Mouse (Mus musculus) CH12.LX (cell line): ENCODE measurements at regions not wholly inside any gene's neighbourhood (a gene's known extent, or its start where the extent isn't known, plus 50 kb on each side); places are given as distances from the start of the nearest gene placed in this dataset.

Source experiments
- DNase-seq: peaks from one replicate; pipeline ENCODE4 v3.0.0-alpha.2; 2013; ENCODE audit errors: extremely low read depth
- H3K27ac ChIP-seq: 2 replicates; pipeline ENCODE4 v1.5.1; 2012; ENCODE audit warnings: low read depth, mild to moderate bottlenecking, control low read depth, moderate library complexity; ENCODE audit not compliant: insufficient read depth
- H3K27me3 ChIP-seq: replicated peaks from 2 replicates; pipeline ENCODE3; 2012; ENCODE audit warnings: inconsistent platforms
- H3K36me3 ChIP-seq, 2 experiments: replicated peaks in 1 of 2; 2 replicates each; pipeline versions ENCODE3 to v1.6.1; 2012; ENCODE audit warnings: inconsistent platforms in 1 of 2, low read length in 1 of 2, mild to moderate bottlenecking in 1 of 2, mixed read lengths in 1 of 2, moderate library complexity in 1 of 2; ENCODE audit not compliant: control insufficient read depth in 1 of 2, insufficient read depth in 1 of 2
- H3K4me1 ChIP-seq, 2 experiments: 2 replicates each; pipeline ENCODE4 v1.6.1; 2012; ENCODE audit warnings: inconsistent platforms in 1 of 2, moderate library complexity in 1 of 2; ENCODE audit not compliant: insufficient read depth in 2 of 2, control insufficient read depth in 1 of 2
- H3K4me2 ChIP-seq: 2 replicates; pipeline ENCODE4 v1.6.1; 2012; ENCODE audit warnings: low read depth, mild to moderate bottlenecking, control low read depth; ENCODE audit not compliant: poor library complexity, insufficient read depth, severe bottlenecking
- H3K4me3 ChIP-seq, 3 experiments: fragments of 150-350 bp in 1 of 3; sonication (generic) in 1 of 3; replicated peaks in 1 of 3; 2 replicates each; pipeline versions ENCODE3 to v1.5.1; 2011 to 2012; ENCODE audit warnings: low read depth in 2 of 3, low read length in 2 of 3, mild to moderate bottlenecking in 2 of 3, moderate library complexity in 2 of 3, control low read depth in 1 of 3, improper control_type of control experiment in 1 of 3, inconsistent platforms in 1 of 3, mixed read lengths in 1 of 3; ENCODE audit not compliant: poor library complexity in 1 of 3
- H3K79me2 ChIP-seq: replicated peaks from 2 replicates; pipeline ENCODE4 v1.6.1; 2012; ENCODE audit warnings: mild to moderate bottlenecking, moderate library complexity; ENCODE audit not compliant: control insufficient read depth, poor library complexity, insufficient read depth, severe bottlenecking; ENCODE audit errors: extremely low read depth
- H3K9ac ChIP-seq: 2 replicates; pipeline ENCODE4 v1.6.1; 2012; ENCODE audit warnings: low read depth, mild to moderate bottlenecking, control low read depth, moderate library complexity; ENCODE audit not compliant: insufficient read depth
- H3K9me3 ChIP-seq: replicated peaks from 2 replicates; pipeline ENCODE3; 2012; ENCODE audit warnings: low read length, inconsistent platforms, mixed read lengths
- BHLHE40 ChIP-seq: IDR thresholded peaks from 2 replicates; pipeline ENCODE4 v1.6.1; 2011; ENCODE audit warnings: mild to moderate bottlenecking, low read depth, low read length, improper control_type of control experiment
- CTCF ChIP-seq, 2 experiments: IDR thresholded peaks in 1 of 2; conservative IDR thresholded peaks in 1 of 2; 2 replicates each; pipeline ENCODE4 v1.5.1; 2011 to 2012; ENCODE audit warnings: low read depth in 2 of 2, low read length in 2 of 2, improper control_type of control experiment in 1 of 2, inconsistent platforms in 1 of 2, mild to moderate bottlenecking in 1 of 2, moderate library complexity in 1 of 2
- ELF1 ChIP-seq: IDR thresholded peaks from 2 replicates; pipeline ENCODE4 v1.6.1; 2014; ENCODE audit warnings: low read depth, mild to moderate bottlenecking, inconsistent platforms, low read length, improper control_type of control experiment
- EP300 ChIP-seq: IDR thresholded peaks from 2 replicates; pipeline ENCODE4 v1.6.1; 2011; ENCODE audit warnings: low read length, improper control_type of control experiment
- ETS1 ChIP-seq: conservative IDR thresholded peaks from 2 replicates; pipeline ENCODE4 v1.6.1; 2012; ENCODE audit warnings: low read depth, mild to moderate bottlenecking, inconsistent platforms, low read length, improper control_type of control experiment, moderate library complexity
- GABPA ChIP-seq: IDR thresholded peaks from 2 replicates; pipeline ENCODE4 v1.6.1; 2012; ENCODE audit warnings: low read depth, low read length, improper control_type of control experiment, inconsistent platforms; ENCODE audit not compliant: insufficient replicate concordance
- HCFC1 ChIP-seq: IDR thresholded peaks from 2 replicates; pipeline ENCODE4 v1.6.1; 2012; ENCODE audit warnings: low read depth, mild to moderate bottlenecking, inconsistent platforms, low read length, improper control_type of control experiment
- IRF4 ChIP-seq: IDR thresholded peaks from 2 replicates; pipeline ENCODE4 v1.6.1; 2014; ENCODE audit warnings: low read depth, mild to moderate bottlenecking, inconsistent platforms, low read length, improper control_type of control experiment
- JUN ChIP-seq: IDR thresholded peaks from 2 replicates; pipeline ENCODE4 v1.6.1; 2011; ENCODE audit warnings: low read depth, mild to moderate bottlenecking, low read length, improper control_type of control experiment, moderate library complexity; ENCODE audit not compliant: insufficient read depth
- JUND ChIP-seq: conservative IDR thresholded peaks from 2 replicates; pipeline ENCODE4 v1.6.1; 2011; ENCODE audit warnings: low read depth, low read length, improper control_type of control experiment
- MXI1 ChIP-seq: IDR thresholded peaks from 2 replicates; pipeline ENCODE4 v1.6.1; 2011; ENCODE audit warnings: mild to moderate bottlenecking, low read depth, low read length, improper control_type of control experiment
- MYC ChIP-seq: IDR thresholded peaks from 2 replicates; pipeline ENCODE4 v1.6.1; 2011; ENCODE audit warnings: low read depth, mild to moderate bottlenecking, improper control_type of control experiment, low read length
- NELFE ChIP-seq: IDR thresholded peaks from 2 replicates; pipeline ENCODE4 v1.6.1; 2011; ENCODE audit warnings: low read depth, low read length, improper control_type of control experiment
- NRF1 ChIP-seq: IDR thresholded peaks from 2 replicates; pipeline ENCODE4 v1.6.1; 2014; ENCODE audit warnings: low read depth, mild to moderate bottlenecking, inconsistent platforms, low read length, improper control_type of control experiment, moderate library complexity
- POLR2A ChIP-seq: IDR thresholded peaks from 2 replicates; pipeline ENCODE4 v1.6.1; 2011; ENCODE audit warnings: low read depth, mild to moderate bottlenecking, improper control_type of control experiment, low read length
- POLR2AphosphoS2 ChIP-seq: IDR thresholded peaks from 2 replicates; pipeline ENCODE4 v1.6.1; 2011; ENCODE audit warnings: low read depth, low read length, improper control_type of control experiment
- RAD21 ChIP-seq: IDR thresholded peaks from 2 replicates; pipeline ENCODE4 v1.6.1; 2011; ENCODE audit warnings: low read depth, mild to moderate bottlenecking, low read length, improper control_type of control experiment, moderate library complexity
- SMC3 ChIP-seq: IDR thresholded peaks from 2 replicates; pipeline ENCODE4 v1.6.1; 2011; ENCODE audit warnings: low read depth, low read length, improper control_type of control experiment
- TBP ChIP-seq: conservative IDR thresholded peaks from 2 replicates; pipeline ENCODE4 v1.6.1; 2011; ENCODE audit warnings: low read depth, low read length, improper control_type of control experiment
- TCF12 ChIP-seq: IDR thresholded peaks from 2 replicates; pipeline ENCODE4 v1.6.1; 2014; ENCODE audit warnings: low read depth, mild to moderate bottlenecking, inconsistent platforms, low read length, improper control_type of control experiment
- UBTF ChIP-seq: IDR thresholded peaks from 2 replicates; pipeline ENCODE4 v1.6.1; 2012; ENCODE audit warnings: low read depth, mild to moderate bottlenecking, inconsistent platforms, low read length, improper control_type of control experiment, moderate library complexity
- USF1 ChIP-seq: IDR thresholded peaks from 2 replicates; pipeline ENCODE4 v1.6.1; 2014; ENCODE audit warnings: low read depth, mild to moderate bottlenecking, inconsistent platforms, low read length, improper control_type of control experiment
- USF2 ChIP-seq: conservative IDR thresholded peaks from 2 replicates; pipeline ENCODE4 v1.6.1; 2011; ENCODE audit warnings: low read depth, low read length, improper control_type of control experiment
- ZC3H11A ChIP-seq: IDR thresholded peaks from 2 replicates; pipeline ENCODE4 v1.6.1; 2012; ENCODE audit warnings: low read depth, mild to moderate bottlenecking, inconsistent platforms, low read length, improper control_type of control experiment
- ZMIZ1 ChIP-seq: IDR thresholded peaks from 2 replicates; pipeline ENCODE4 v1.6.1; 2012; ENCODE audit warnings: low read depth, mild to moderate bottlenecking, inconsistent platforms, low read length, improper control_type of control experiment
- ZNF384 ChIP-seq: IDR thresholded peaks from 2 replicates; pipeline ENCODE4 v1.6.1; 2012; ENCODE audit warnings: low read depth, low read length, improper control_type of control experiment, inconsistent platforms
- dilution Hi-C: fragments of 300-500 bp; cut with MboI; formaldehyde crosslinking; loops from 2 replicates; pipeline ENCODE4 v1.14.3; 2020; ENCODE audit warnings: low sequenced_read_pairs; ENCODE audit not compliant: extremely low pct_unique_long_range_greater_than_20kb, extremely low pct_ligation_motif_present
- in situ Hi-C: fragments of 300-500 bp; cut with MboI; formaldehyde crosslinking; loops from 3 replicates; pipeline ENCODE4 v1.14.3; 2019; ENCODE audit warnings: low sequenced_read_pairs, low pct_ligation_motif_present, low pct_unique_long_range_greater_than_20kb, mixed read lengths

- Histone ChIP-seq H3K4me2 (no peak overlapping the region), H3K9me3 (no peaks in the 10 kb centered on the region), H3K27me3 (no peaks in the 10 kb centered on the region), H3K36me3 (no peaks in the 10 kb centered on the region)
- in situ Hi-C loops (loop anchor here (25.0 kb wide), 1 partner anchor 190 kb away; no protein-coding TSS in a partner anchor), dilution Hi-C loops (no loop called here)
- no peak for DNase-seq
- TF ChIP-seq USF2, result no peak
- no peak for TF ChIP-seq ZC3H11A
- no peak for TF ChIP-seq NRF1
- TF ChIP-seq TCF12, result no peak
- TF ChIP-seq IRF4, result no peak
- no peak for TF ChIP-seq UBTF
- TF ChIP-seq GABPA, result no peak
- no peak for TF ChIP-seq BHLHE40
- TF ChIP-seq SMC3, result no peak
- TF ChIP-seq MXI1, result no peak
- no peak for TF ChIP-seq MYC
- no peak for TF ChIP-seq HCFC1
- TF ChIP-seq ELF1, result no peak
- no peak for TF ChIP-seq RAD21
- no peak for TF ChIP-seq POLR2AphosphoS2
- TF ChIP-seq USF1, result no peak
- TF ChIP-seq, all 38 proteins: peak for 0
- Histone ChIP-seq H3K4me3 (no peak overlapping the region), H3K27ac (no peak overlapping the region), H3K9ac (no peak overlapping the region), H3K4me1 (peaks cover 8 to 33% of the 10 kb centered on the region in 2 experiments), H3K79me2 (no peaks in the 10 kb centered on the region)
Observed at GRCm38 (mm10) chr3:102676946-102677534, 57.3 kb upstream of the Tspan2 start.

DNA sequence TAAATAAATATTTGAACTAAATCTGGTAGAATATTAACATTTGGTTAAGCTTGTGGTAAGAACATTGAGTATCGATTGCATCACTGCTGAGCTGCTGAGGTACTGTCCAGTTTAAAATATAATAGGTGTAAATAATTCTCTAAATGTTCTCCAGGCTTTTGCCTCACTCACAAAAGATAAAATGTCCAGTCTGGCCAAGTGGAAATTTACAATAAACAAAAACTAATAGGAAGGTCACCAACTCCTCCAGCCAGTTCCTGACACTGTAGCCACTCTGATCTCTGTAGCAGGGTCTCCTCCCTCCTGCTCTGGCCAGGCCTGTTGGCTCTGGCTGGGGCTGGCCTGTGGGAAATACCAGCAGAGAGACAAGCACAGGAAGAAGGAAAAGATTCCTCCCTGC, 55.8 kb upstream of the Tspan2 start:
- no peak overlapping the region for H3K27ac ChIP-seq
- no peaks in the 10 kb centered on the region for H3K27me3 ChIP-seq
- no peaks in the 10 kb centered on the region for H3K9me3 ChIP-seq
- DNase-seq, result no peak
- peaks cover 8 to 22% of the 10 kb centered on the region in 2 experiments for H3K4me1 ChIP-seq
- H3K4me3 ChIP-seq, result no peak overlapping the region
- no peak overlapping the region for H3K9ac ChIP-seq
- TF ChIP-seq TCF12, result no peak
- TF ChIP-seq POLR2A, result no peak
- TF ChIP-seq POLR2AphosphoS2, result no peak
- no peak for TF ChIP-seq JUND
- no peak for TF ChIP-seq NRF1
- TF ChIP-seq RAD21, result no peak
- no peak for TF ChIP-seq NELFE
- no peak for TF ChIP-seq ETS1
- no peak for TF ChIP-seq MYC
- TF ChIP-seq SMC3, result no peak
- TF ChIP-seq JUN, result no peak
- no peak for TF ChIP-seq ZNF384
- TF ChIP-seq HCFC1, result no peak
- TF ChIP-seq UBTF, result no peak
- TF ChIP-seq TBP, result no peak
- no peak for TF ChIP-seq EP300
- no peak for TF ChIP-seq ZMIZ1
- no peak for TF ChIP-seq ELF1
- TF ChIP-seq CTCF (conservative IDR thresholded peaks at IDR 0.05 in 1 of 2, IDR thresholded peaks at IDR 0.05 in 1 of 2; ENCODE audit: low read depth in 2 of 2, low read length in 2 of 2), result no peak
- no peak for TF ChIP-seq USF1
- no peaks in the 10 kb centered on the region for H3K79me2 ChIP-seq
- H3K4me2 ChIP-seq, result no peak overlapping the region
- no peaks in the 10 kb centered on the region for H3K36me3 ChIP-seq
- dilution Hi-C loops, result no loop called here
- in situ Hi-C loops, result loop anchor here (25.0 kb wide), 1 partner anchor 191 kb away; no protein-coding TSS in a partner anchor
